Mouse (Mus musculus) cerebellum, adult 2 months (tissue): ENCODE measurements around the gene Dixdc1.

Source experiments
- CTCF ChIP-seq: fragments of 200-500 bp; IDR thresholded peaks from 2 replicates; pipeline ENCODE4 v1.5.1; 2011; ENCODE audit warnings: low read depth, mild to moderate bottlenecking, control low read depth, low read length, moderate library complexity, borderline replicate concordance; ENCODE audit not compliant: insufficient read depth
- POLR2A ChIP-seq: fragments of 200-500 bp; IDR thresholded peaks from 2 replicates; pipeline ENCODE4 v1.6.1; 2011; ENCODE audit warnings: low read length, control low read depth, borderline replicate concordance; ENCODE audit not compliant: insufficient read depth

GRCm38 (mm10) chr9:50650503-50650902, 88.8 kb downstream of the Dixdc1 start:
- TF ChIP-seq POLR2A, result no peak
- no peak for TF ChIP-seq CTCF
